Mouse (Mus musculus) heart, postnatal 36 days (tissue): ENCODE measurements around the gene Gla. TPM values are rescaled to one million over a fixed set of nuclear protein-coding genes. Genes with fewer than 3 reads are reported as not detected.

ENCODE experiments used
- DNase-seq, 2 experiments: peaks; one replicate each; pipeline ENCODE4 v3.0.0; 2021 to 2022
- intact Hi-C: fragments of 180-260 bp; cut with DNase I; formaldehyde crosslinking; loops from one replicate; pipeline ENCODE4 v1.15.1; 2025
- total RNA-seq, 2 experiments: library from RNA; stranded (reverse); gene quantifications; 2 replicates each; pipeline ENCODE4 v1.2.3; 2021

The Gla gene
- total RNA-seq, 2 experiments from 2014 or later = 1.4 to 1.9 TPM

GRCm38 (mm10) chrX:134599922-134600565 is 881 bp downstream of the Gla start:
- DNase-seq = no peak
- intact Hi-C loops = loop anchor here (10.0 kb wide), 2 partner anchors 155 to 405 kb away; partner anchors contain the start of genes Armcx3, Armcx6 and Zmat1

- intact Hi-C loops = loop anchor here (5.0 to 10.0 kb wide), 2 partner anchors 48 to 415 kb away; partner anchors contain the start of genes Timm8a1 and Zmat1
These were observed 11.1 kb downstream of the Gla start for GRCm38 (mm10) chrX:134589836-134590235.

GRCm38 (mm10) chrX:134588997-134589396 is 11.9 kb downstream of the Gla start:
- intact Hi-C loops = loop anchor here (5.0 kb wide), 1 partner anchor 47 kb away; the partner anchor contains the start of gene Timm8a1

More at GRCm38 (mm10) chrX:134589836-134590235, 11.1 kb downstream of the Gla start:
- no peak for DNase-seq

GRCm38 (mm10) chrX:134588261-134588660 is 12.7 kb downstream of the Gla start:
- intact Hi-C loops = loop anchor here (5.0 kb wide), 1 partner anchor 46 kb away; the partner anchor contains the start of gene Timm8a1
- DNase-seq = no peak

More at GRCm38 (mm10) chrX:134588997-134589396, 11.9 kb downstream of the Gla start:
- DNase-seq = no peak

GRCm38 (mm10) chrX:134586447-134586846 is 14.5 kb downstream of the Gla start:
- intact Hi-C loops = loop anchor here (5.0 kb wide), 1 partner anchor 44 kb away; the partner anchor contains the start of gene Timm8a1
- no peak for DNase-seq

GRCm38 (mm10) chrX:134585103-134586002 is 15.6 kb downstream of the Gla start, which contains the start of gene Rpl36a:
Gene Rpl36a, plus strand, starts transcription at chrX:134585654.
- intact Hi-C loops = loop anchor here (5.0 kb wide), 1 partner anchor 43 kb away; the partner anchor contains the start of gene Timm8a1
- peak; percentile 86 to 88 for DNase-seq

GRCm38 (mm10) chrX:134582888-134583669 is 17.8 kb downstream of the Gla start, which contains the start of gene Btk:
Gene Btk, minus strand, starts transcription at chrX:134583570.
- intact Hi-C loops = no loop called here

GRCm38 (mm10) chrX:134582270-134582669 is 18.7 kb downstream of the Gla start:
- no peak for DNase-seq
- intact Hi-C loops = no loop called here

More at GRCm38 (mm10) chrX:134582888-134583669, 17.8 kb downstream of the Gla start, which contains the start of gene Btk:
- DNase-seq = no peak

- no peak for DNase-seq
- intact Hi-C loops = no loop called here
These were observed 20.2 kb downstream of the Gla start for GRCm38 (mm10) chrX:134580528-134581305.

- intact Hi-C loops = no loop called here
- DNase-seq = no peak
These were observed 23.0 kb downstream of the Gla start for GRCm38 (mm10) chrX:134577896-134578295.

GRCm38 (mm10) chrX:134566536-134567222 is 34.2 kb downstream of the Gla start:
- DNase-seq = no peak

GRCm38 (mm10) chrX:134564326-134564725 is 36.6 kb downstream of the Gla start:
- intact Hi-C loops = no loop called here
- DNase-seq = no peak

More at GRCm38 (mm10) chrX:134566536-134567222, 34.2 kb downstream of the Gla start:
- intact Hi-C loops = no loop called here

GRCm38 (mm10) chrX:134554425-134554824 is 46.5 kb downstream of the Gla start:
- no peak for DNase-seq
- intact Hi-C loops = no loop called here

GRCm38 (mm10) chrX:134553326-134553725 is 47.6 kb downstream of the Gla start:
- DNase-seq = no peak
- intact Hi-C loops = no loop called here

- intact Hi-C loops = no loop called here
- peak in 1 of 2 experiments; percentile 10 for DNase-seq
These were observed 50.0 kb downstream of the Gla start for GRCm38 (mm10) chrX:134550903-134551302.

- intact Hi-C loops = no loop called here
These were observed 53.6 kb downstream of the Gla start for GRCm38 (mm10) chrX:134547330-134547729.

GRCm38 (mm10) chrX:134541955-134542308 is 59.0 kb downstream of the Gla start:
- intact Hi-C loops = loop anchor here (5.0 kb wide), 1 partner anchor 45 kb away; the partner anchor contains the start of gene Rpl36a
- no peak for DNase-seq

More at GRCm38 (mm10) chrX:134547330-134547729, 53.6 kb downstream of the Gla start:
- no peak for DNase-seq
